Mouse (Mus musculus): ENCODE measurements around the gene Gm49345.
"Not testable (repeated sequence)": the region's sequence is repeated elsewhere in the genome, so short reads cannot be mapped to it uniquely, and the experiment has no call there.

Gene Gm49345

DNA sequence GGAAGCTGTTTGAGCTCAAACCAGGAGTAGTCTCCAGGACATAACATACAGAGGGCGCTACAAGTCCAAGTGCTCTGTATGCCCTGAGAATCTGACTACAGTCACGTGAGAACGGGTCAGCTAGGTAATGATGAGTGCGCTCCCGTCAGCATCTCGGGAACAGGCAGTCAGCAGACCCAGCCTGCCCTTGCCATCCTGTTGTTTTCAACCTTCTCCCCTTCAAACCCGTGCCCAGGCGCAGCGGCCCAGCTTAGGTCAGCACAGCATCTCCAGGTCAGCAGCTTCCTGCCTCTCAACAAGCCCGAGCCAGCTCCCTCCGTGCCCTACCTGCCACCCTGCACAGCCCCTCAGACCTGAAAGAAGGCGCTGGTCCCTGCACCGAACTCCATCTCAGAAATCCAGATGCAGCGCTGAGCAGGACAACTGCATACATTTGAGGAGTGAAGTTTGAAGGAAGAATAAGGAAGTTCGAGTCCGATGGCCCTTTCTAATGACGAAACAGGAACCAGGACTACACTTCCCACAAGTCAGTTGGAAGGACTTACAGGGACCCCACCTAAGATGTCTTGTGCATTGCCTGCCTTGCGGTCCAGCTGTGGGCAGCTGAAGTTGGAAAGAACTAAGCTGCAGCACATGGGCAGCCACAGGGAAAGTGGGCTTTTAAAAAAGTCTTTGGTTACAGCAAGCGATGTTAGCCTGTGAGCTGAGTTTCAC, at the start of gene Gm49345, which contains the start of gene Zfp729a:
Gene Gm49345 (minus strand): TSS at position 476 of the 714 bp plus-strand sequence.
Gene Zfp729a (minus strand): TSS at position 498 of the 714 bp plus-strand sequence.
- DNase-seq (ENCODE audit: low spot score) = peak; percentile 86

DNA sequence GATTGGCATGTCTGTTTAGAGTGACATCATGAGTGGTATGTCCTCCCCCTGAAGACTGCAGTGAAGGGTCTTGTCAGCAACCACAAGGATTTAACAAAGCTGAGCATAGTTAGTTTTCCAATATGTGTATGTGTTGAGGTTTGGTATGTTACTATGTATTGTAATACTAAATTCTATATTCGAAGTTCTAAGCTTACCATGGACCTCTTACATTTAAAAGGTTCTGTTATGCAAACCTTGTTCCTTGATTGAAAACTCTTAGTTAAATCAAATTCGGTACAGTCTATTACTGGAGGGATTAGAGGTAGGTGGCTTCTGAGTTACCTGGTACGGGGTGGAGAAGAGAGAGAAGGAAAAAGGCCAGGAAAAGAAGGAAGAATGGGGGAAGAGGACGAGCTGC, 49.4 kb upstream of the Gm49345 start, which contains the start of gene Zfp738:
Gene Zfp738 (minus strand): TSS at position 101 of the 400 bp plus-strand sequence.
- DNase-seq (ENCODE audit: low spot score) = no peak

DNA sequence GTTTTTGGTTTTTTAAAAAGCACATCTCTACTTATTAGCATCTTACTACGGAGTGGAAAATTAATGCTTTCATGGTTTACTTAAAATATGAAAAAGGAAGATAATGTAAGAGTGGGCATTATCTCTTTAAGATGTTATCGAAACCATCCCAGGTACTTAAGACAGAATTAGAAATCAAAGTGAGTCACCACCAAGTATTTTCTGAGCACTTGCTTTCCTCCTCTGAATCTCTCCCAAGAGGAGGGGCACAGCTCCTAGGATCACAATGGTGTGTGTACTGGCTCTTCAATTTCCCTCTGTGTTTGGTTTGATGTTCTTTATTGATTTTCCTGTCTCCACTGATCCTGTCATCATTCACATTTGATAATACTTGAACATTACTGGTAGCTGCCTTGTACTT, 46.3 kb upstream of the Gm49345 start:
- not testable (repeated sequence) for DNase-seq (ENCODE audit: low spot score)

DNA sequence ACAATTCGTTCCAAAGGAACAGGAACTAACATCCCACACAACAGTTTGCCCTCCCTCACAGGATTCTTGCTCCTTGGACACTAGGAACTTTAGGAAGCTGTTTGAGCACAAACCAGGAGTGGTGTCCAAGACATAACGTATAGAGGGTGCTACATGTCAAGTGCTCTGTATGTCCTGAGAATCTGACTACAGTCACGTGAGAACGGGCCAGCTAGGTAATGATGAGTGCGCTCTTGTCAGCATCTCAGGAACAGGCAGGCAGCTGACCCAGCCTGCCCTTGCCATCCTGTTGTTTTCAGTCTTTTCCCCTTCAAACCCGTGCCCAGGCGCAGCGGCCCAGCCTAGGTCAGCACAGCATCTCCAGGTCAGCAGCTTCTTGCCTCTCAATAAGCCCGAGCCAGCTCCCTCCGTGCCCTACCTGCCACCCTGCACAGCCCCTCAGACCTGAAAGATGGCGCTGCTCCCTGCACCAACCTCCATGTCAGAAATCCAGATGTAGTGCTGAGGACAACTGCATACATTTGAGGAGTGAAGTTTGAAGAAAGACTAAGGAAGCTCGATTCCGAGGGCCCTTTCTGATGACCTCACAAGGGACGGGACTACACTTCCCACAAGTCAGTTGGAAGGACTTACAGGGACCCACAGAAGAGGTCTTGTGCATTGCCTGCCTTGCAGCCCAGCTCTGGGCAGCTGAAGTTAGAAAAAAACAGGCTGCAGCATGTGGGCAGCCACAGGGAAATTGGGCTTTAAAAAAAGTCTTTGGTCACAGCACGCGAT, 45.6 kb upstream of the Gm49345 start:
- DNase-seq (ENCODE audit: low spot score) = peak; percentile 83

DNA sequence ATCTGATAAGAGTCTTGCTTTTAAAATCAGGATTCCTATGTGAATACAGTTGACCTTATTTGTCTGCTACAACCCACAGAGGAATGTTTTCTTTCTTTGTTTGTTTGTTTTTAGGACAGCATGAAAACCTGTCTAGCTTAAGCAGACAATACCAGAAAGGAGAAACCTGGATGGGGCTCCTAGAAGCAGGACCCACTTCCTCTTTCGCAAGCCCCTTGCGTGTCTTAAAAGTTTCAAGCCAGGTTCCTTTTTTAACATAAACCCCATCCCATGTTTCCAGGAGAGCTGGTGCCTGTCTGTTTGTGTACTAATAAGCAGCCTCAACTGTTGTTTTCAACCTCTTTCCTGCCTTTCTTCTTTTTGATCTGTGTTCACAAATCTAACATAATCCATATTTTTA, 37.3 kb upstream of the Gm49345 start:
- no peak for DNase-seq (ENCODE audit: low spot score)

DNA sequence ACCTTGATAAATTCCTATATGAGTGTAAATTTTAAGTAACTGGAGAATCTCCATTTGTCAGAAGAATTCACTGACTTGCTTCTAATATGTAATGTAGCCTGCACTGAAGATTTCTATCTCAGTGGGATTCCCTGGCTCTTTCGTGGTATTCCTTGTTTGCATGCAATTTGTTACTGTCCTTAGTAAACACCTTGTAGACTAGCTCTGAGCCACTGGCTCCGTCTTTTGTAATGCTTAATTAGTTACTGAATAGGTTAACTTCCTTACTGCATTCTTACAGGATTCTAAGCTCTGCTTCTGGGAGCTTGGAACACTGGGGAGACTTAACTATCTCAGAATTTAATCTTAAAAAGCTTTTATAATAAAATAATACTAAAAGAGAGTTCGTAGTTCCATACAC, 14.9 kb upstream of the Gm49345 start:
- no peak for DNase-seq (ENCODE audit: low spot score)

DNA sequence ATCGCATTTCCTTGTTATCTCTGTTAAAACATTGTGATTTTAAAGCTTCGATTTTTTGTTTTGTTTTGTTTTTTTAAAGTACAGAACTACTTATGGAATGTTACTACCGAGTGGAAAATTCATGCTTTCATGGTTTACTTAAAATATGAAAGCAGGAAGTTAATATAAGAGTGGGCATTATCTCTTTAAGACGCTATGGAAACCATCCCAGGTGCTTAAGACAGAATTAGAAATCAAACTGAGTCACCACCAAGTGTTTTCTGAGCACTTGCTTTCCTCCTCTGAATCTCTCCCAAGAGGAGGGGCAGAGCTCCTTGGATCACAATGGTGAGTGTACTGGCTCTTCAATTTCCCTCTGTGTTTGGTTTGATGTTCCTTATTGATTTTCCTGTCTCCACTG, 27.5 kb downstream of the Gm49345 start:
- DNase-seq (ENCODE audit: low spot score) = no peak

DNA sequence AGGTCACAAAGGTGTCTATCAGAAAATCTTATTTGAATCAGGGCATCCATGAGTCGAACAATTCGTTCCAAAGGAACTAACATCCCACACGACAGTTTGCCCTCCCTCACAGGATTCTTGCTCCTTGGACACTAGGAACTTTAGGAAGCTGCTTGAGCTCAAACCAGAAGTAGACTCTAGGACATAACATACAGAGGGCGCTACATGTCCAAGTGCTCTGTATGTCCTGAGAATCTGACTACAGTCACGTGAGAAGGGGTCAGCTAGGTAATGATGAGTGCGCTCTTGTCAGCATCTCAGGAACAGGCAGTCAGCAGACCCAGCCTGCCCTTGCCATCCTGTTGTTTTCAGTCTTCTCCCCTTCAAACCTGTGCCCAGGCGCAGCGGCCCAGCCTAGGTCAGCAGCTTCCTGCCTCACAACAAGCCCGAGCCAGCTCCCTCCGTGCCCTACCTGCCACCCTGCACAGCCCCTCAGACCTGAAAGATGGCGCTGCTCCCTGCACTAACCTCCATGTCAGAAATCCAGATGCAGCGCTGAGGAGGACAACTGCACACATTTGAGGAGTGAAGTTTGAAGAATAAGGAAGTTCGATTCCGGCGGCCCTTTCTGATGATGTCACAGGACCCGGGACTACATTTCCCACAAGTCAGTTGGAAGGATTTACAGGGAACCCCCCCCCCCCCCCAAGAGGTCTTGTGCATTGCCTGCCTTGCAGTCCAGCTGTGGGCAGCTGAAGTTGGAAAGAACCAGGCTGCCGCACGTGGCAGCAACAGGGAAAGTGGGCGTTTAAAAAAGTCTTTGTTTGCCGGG, 28.3 kb downstream of the Gm49345 start, which contains the start of gene Zfp729b:
Gene Zfp729b (minus strand): TSS at position 642 of the 811 bp plus-strand sequence.
- DNase-seq (ENCODE audit: low spot score) = peak; percentile 91

DNA sequence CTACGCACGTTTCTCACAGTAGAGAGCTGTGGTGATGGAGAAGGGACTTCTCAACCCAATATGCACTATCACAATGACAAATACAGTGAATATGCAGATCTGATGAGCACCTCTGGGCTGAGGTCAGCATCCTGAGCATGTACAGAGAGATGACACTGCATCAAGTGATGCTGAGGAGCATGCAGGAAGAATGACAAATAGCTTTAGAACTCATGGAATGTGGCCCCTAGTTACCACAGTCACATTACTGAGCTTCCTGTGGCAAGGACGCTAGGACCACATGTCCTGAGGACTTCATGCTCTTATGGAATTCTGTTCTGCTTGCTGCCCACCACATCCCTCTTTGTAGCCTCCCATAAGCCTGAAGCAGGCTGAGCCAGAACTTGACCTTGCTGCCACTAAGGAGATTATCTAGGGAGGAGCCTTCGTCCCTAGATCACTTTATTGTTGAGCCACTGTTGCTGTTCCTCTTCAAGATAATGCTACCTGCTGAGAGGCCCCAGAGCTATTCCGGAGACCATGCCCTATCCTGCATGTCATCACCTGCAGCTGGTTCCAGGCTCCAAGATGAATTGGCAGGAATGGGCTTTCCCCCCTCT, 64.9 kb downstream of the Gm49345 start:
- DNase-seq (ENCODE audit: low spot score) = no peak

DNA sequence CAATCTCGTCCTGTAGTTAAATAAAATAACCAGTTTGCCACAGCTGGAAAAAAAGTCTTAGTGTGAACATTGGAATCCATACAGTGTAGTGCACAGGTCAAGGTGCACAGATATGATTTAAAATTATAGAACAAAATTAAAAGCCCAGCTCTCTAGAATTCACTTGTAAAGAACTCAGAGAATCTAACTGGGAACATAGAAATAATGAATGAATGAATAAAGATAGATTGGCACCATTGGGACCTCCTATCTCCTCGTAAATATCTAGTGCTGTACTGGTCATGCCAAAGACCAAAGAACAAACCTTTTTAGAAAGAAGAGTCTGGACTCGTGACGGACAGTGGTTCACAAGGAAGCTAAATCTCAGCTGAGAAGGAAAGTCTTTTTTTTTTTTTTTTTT, 83.8 kb downstream of the Gm49345 start, which contains the start of gene Zfp748:
Gene Zfp748 (minus strand): TSS at position 101 of the 400 bp plus-strand sequence.
- no peak for DNase-seq (ENCODE audit: low spot score)

DNA sequence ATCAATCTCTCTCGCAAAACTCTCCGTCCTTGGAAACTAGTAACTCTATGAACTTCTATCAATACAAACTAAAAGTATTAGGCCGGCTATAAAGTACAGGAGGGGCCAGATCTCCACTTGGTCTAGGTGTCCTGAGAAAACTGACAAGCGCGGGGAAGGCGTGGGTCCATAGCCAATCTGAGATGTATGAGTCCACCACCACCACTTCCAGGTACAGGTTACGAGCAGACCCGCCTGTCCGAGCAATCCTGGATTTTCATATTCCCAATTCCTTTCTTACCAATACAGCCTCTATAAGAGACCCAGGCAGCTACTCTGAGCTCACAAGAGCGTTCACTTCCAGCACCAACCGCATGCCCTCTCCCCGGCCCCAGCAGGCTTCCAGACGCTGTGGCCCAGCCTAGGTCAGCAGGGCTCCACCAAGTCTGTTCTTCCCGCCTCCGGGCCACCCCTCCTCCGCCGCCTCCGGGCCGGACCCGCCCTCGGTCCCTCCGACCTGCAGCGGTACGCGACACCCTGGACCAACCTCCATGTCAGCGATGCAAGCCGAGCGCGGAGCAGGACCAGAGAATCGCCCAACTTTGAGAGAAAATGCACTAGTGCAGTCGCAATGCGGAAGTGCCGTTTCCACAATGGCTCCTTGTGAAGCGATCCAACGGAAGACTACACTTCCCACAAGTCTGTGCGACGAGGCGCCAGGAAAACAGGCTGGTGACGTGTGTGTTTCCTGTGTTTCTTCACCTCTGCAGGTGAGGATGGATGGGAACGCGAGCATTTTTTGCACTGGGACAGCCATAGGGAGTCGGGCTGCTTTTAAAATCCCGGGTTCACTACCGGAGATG, 84.8 kb downstream of the Gm49345 start:
- peak; percentile 88 for DNase-seq (ENCODE audit: low spot score)

DNA sequence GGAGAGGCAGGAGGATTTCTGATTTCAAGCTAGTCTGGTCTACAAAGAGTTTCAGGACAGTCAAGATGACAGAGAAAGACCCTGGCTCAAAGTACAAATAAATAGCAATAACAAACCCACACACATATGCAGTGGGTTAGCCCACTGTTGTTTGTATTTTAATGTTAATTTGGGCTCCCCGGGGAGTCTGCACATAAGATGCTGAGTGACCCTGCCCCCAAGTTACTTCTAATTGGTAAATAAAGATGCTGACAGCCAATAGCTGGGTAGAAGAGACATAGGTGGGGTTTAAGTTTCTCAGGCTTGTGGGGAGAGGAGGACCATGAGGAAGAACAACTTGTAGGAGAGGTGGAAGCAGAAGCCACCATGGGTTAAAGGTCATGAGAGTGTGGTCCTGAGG, 91.6 kb downstream of the Gm49345 start:
- no peak for DNase-seq (ENCODE audit: low spot score)

All from urinary bladder, postnatal 14 days (tissue).